Mouse (Mus musculus) thymus, postnatal 4 days (tissue): ENCODE measurements at regions not wholly inside any gene's neighbourhood (a gene's known extent, or its start where the extent isn't known, plus 50 kb on each side); places are given as distances from the start of the nearest gene placed in this dataset.
"Not testable (repeated sequence)": the region's sequence is repeated elsewhere in the genome, so short reads cannot be mapped to it uniquely, and the experiment has no call there.

ENCODE experiments used
- DNase-seq: peaks from one replicate; pipeline ENCODE4 v3.0.0; 2021

GRCm38 (mm10) chr3:38312834-38313233 lies 171.8 kb downstream of the Ankrd50 start:
- DNase-seq, result no peak

DNA sequence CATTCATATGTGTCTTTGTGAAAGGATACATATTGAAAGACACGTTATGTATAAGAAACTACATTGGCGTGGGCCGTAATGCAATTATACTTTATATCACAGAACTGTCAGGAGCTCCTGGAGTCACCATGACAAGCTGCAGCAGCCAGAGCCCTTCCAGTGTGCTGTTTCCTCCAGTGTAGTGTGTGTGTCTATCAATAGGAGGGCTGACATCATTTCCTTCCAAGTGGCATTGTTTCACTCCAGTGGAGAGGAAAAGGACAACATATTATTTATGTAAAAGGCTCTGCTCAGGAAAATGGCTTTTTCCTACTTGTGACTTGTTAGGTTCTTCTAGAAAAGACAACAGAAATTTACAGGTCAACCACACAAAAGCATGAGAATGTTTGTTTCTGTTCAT lies 172.5 kb downstream of the Ankrd50 start:
- DNase-seq, result no peak

- DNase-seq, result no peak
Observed at GRCm38 (mm10) chr3:38299898-38300751, 184.5 kb downstream of the Ankrd50 start.

- DNase-seq, result no peak
Observed at GRCm38 (mm10) chr3:38299236-38299897, 185.3 kb downstream of the Ankrd50 start.

DNA sequence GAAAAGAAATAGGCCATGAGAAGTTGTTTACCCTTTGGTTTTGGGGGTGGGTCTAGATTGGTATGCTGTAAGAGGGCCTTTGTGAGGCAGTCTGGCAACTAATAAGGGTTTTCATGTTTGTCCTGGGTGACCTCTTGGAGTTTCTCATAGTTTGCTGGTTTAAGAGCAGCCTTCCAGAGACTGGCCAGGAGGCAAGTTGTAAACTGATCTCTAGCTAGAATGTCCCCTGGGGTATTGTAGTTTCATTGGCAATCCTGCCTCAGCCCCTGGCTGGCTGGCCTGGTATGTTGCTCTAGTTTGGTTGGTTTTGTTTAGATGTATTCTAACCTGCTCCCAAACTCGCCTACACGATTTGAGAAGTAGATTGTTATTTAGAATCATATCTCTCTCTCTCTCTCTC lies 187.1 kb downstream of the Ankrd50 start:
- DNase-seq, result no peak

GRCm38 (mm10) chr3:38289062-38289461 lies 195.6 kb downstream of the Ankrd50 start:
- no peak for DNase-seq

DNA sequence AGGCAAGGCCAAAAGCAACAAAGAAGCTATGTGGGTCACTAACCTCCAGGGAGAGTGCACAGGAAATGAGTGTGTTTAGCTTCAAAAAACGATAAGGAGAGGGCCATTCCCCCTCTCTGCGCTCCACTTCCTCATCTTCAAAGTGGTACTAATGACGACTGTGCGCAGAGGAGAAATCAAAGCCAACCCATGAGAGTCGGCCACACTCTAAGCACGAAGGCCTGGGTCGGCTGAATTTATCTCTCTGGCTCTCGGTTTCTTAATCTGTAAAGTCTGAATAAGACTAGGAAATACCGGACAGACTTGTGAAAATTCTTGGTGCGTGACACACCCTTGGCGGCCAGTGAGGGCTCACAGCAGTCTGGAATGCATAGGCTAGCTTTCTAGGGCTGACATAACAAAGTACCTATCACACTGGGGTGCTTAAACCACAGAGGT lies 200.9 kb downstream of the Ankrd50 start:
- no peak for DNase-seq

DNA sequence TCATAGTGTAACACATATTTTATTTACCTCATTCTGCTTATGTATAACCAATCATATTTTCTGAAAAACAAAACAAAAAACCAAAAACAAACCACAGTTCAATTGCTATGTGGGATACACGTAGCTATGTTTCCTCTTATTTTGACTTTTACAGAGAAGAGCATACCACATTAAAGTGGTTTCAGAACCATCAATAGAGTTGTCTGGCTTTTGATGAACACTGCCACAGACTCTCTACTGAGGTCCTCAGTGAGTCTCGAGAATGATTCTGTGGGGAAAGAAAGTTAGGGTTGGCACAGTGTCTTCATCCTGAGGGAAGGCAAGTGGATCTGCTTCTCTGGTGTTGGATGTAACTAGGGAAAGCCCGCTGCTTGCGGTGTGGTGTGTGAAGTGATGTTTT lies 201.8 kb downstream of the Ankrd50 start:
- no peak for DNase-seq

DNA sequence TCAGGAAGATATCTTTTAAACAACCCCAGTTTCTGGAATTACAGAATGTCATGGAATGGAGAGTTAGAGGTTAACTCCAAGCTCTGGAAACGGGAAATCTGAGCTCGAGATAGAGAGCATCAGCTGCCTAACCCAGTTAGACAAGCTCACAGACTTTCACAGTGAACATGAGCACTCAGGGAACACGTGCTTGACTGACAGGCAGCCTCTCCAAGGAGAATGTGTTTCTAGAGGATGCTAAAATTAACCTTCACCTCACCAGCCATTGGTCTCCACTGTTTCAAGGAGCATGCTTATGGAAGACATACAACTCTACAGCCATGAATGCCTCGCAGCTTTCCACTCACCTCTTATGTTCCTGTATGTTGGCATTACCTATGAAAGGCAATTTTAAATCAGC lies 203.0 kb downstream of the Ankrd50 start:
- no peak for DNase-seq

- no peak for DNase-seq
Observed at GRCm38 (mm10) chr3:38280876-38281275, 203.8 kb downstream of the Ankrd50 start.

GRCm38 (mm10) chr3:38280105-38280504 lies 204.5 kb downstream of the Ankrd50 start:
- DNase-seq, result peak; percentile 65

- no peak for DNase-seq
Observed at GRCm38 (mm10) chr3:38276948-38277504, 207.6 kb downstream of the Ankrd50 start.

DNA sequence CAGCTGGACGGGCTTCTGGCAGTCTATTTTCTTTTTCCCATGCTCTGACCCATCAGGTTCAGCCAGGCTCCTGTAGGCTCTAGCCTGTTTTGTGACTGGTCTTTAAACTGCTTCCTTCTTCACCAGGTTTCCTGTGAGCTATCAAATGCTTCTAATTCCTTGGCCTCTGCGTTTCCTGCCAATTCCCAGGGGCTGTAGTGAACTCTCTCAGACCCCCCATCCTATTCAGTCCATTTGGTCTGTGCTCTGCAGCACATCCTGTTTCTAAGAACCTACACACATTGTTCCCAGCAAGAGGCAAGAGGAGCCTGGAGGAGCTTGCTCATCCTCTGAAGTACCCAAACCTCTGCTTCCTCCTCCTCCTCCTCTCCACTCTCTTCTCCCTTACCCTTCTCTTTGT lies 209.3 kb downstream of the Ankrd50 start:
- DNase-seq, result no peak

DNA sequence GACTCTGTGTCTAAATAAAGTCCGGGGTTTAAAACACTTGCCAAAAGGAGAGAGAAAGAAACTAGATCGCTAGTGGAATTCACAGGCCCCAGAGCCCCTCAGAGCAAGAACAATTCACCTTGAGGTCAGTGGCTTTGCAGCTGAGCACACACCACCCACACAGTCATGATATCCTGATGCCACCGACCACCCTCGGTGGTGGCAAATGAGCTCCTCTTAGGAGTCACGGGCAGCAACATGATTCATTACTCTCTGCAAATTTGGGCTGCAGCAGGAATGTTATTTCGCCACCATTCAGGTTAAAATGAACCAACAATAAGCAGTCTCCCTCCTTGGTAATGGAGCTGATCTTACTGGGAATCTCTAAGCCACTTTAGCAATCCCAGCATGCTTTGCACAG lies 213.9 kb downstream of the Ankrd50 start:
- no peak for DNase-seq

GRCm38 (mm10) chr3:38268226-38268625 lies 216.4 kb downstream of the Ankrd50 start:
- no peak for DNase-seq

DNA sequence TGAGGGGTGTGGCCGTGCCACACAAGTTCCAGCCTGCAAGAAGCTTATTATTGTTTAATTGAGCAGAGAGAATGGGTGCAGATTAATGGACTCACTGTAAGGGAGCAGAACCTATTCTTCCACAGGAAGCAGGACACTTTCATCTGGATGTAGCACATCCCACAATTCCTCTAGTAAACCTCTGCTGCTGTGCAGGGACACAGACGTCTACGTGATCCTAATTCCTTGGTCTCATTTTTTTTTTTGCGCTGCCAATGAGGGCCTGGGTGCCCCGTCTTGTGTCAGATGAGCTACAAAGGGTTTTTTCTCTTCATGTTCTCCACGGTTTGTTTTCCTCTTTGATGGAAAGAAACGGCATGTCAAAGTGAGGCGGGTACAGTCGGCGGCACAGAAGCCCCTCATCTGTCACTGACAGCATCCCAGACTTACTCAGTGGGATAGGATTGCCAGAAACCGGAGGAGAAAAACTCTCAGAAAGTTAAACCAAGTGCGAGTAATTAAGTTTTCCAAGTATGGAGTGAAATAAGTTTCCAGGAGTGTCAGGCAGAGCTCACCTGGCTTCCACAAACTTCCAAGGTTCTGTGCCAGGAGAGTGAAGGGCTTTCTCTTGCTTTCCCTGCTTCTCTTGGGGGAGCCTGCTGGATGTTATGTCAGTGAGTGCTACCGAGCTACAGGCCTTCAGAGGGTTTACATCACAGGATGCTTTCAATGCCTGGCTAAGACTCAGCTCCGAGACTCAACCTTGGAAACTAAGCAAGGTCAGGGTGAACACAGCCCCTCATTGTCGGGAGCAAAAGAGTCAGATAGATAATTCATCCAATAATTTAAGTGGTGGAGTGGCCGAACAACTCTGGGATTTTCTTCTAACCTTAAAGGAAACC lies 221.1 kb downstream of the Ankrd50 start:
- DNase-seq, result no peak

DNA sequence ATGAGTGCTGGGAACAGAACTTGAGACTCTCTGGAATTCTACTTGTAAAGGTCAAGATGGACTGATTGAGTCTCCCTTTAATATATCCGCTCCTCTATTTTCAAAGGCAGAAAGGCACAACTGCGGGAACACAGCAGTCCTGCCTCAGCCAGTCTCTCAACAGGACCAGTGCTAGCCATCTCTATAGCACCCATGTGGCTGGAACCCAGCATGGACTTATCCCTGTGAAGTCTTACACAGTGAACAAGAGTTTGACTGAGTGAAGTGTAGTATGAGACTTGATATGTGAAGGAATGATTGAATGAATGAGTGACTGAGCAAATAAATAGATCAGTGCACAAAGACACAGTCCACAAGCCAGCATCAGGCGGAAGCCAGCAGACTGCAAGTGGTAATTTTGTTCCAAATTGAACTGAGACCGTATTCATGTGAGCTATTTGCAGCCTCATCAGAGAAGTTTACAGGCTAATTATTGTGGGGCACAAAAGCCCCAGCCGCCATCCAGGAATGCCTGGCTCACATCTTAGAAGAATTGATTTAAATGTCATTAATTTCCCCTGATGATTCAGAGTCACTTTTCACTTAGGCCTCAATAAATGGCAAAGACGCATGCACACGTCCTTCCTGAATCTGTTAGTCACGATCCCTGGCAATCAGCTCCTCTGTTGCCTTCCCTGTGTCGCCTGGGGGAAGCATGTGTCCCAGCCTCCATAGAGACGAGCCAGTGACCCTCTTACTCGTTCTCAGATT lies 223.1 kb downstream of the Ankrd50 start:
- DNase-seq, result no peak

DNA sequence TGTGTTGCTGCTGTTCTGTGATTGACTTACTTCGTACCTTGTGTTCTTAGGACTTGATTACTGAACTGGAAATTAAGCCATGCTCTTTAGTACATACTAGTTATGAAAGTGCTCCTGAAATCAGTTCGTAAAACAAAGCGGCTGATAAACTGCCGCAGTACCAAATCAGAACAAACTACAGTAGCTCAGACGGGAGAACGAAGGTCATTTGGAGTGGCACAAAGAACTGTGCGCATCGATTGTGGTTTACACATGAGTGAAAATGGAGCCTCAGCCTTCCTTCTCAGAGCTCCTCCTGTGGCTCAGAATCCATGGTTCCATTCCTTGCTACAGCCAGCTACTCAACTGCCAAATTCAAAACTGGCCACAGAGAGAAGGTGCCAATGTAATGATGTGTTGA lies 225.4 kb downstream of the Ankrd50 start:
- not testable (repeated sequence) for DNase-seq

GRCm38 (mm10) chr3:38257843-38258290 lies 226.8 kb downstream of the Ankrd50 start:
- no peak for DNase-seq

GRCm38 (mm10) chr3:38257076-38257842 lies 227.4 kb downstream of the Ankrd50 start:
- no peak for DNase-seq

DNA sequence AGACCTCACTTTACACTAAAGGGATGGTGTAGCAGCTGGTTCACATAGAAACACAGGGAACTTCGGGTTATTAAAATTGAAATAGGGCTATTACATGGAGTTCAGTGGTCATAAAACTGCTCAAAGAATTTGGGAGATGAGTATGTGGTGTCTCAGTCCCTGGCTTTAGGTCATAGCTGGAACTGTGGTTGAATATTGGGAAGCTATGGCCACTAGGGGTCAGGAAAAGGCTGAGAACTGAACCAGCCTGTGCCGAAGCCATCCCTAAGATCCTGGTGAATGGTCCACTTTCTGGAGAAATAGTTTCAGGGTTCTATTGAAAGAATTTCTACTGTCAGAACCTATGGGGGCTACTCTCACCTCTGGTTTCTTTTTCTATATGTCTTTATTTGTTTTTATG lies 229.0 kb downstream of the Ankrd50 start:
- no peak for DNase-seq
